Mouse (Mus musculus) left cerebral cortex, postnatal 4 days (tissue): ENCODE measurements around the gene Steap3. TPM values are rescaled to one million over a fixed set of nuclear protein-coding genes. Genes with fewer than 3 reads are reported as not detected.

Source experiments
- DNase-seq: peaks from one replicate; pipeline ENCODE4 v3.0.0-alpha.2; 2022
- intact Hi-C: fragments of 180-260 bp; cut with DNase I; formaldehyde crosslinking; loops from one replicate; pipeline ENCODE4 v1.15.1; 2025
- total RNA-seq, 2 experiments: library from RNA; stranded (reverse); gene quantifications; 2 replicates each; pipeline ENCODE4 v1.2.3; 2021

Steap3 gene
- total RNA-seq, 2 experiments from 2014 or later = 4.2 to 6.1 TPM

GRCm38 (mm10) chr1:120252519-120253160 lies 19.9 kb downstream of the Steap3 start:
- no peak for DNase-seq
- intact Hi-C loops = no loop called here

GRCm38 (mm10) chr1:120251193-120251592 lies 21.3 kb downstream of the Steap3 start:
- intact Hi-C loops = no loop called here
- no peak for DNase-seq

GRCm38 (mm10) chr1:120250586-120250985 lies 21.9 kb downstream of the Steap3 start:
- intact Hi-C loops = no loop called here
- DNase-seq = no peak

- intact Hi-C loops = no loop called here
- DNase-seq = no peak
Measured at GRCm38 (mm10) chr1:120249842-120250241, 22.7 kb downstream of the Steap3 start.

- no peak for DNase-seq
- intact Hi-C loops = no loop called here
Measured at GRCm38 (mm10) chr1:120248156-120248555, 24.3 kb downstream of the Steap3 start.

- no peak for DNase-seq
- intact Hi-C loops = no loop called here
Measured at GRCm38 (mm10) chr1:120247351-120247750, 25.2 kb downstream of the Steap3 start.

GRCm38 (mm10) chr1:120246946-120247345 lies 25.6 kb downstream of the Steap3 start:
- DNase-seq = no peak
- intact Hi-C loops = no loop called here

- peak; percentile 54 for DNase-seq
- intact Hi-C loops = no loop called here
Measured at GRCm38 (mm10) chr1:120245661-120246131, 26.8 kb downstream of the Steap3 start.

- intact Hi-C loops = no loop called here
- no peak for DNase-seq
Measured at GRCm38 (mm10) chr1:120244646-120245045, 27.9 kb downstream of the Steap3 start.

GRCm38 (mm10) chr1:120243987-120244386 lies 28.5 kb downstream of the Steap3 start:
- no peak for DNase-seq
- intact Hi-C loops = no loop called here

- intact Hi-C loops = no loop called here
- no peak for DNase-seq
Measured at GRCm38 (mm10) chr1:120237068-120237467, 35.4 kb downstream of the Steap3 start.

- intact Hi-C loops = no loop called here
- no peak for DNase-seq
Measured at GRCm38 (mm10) chr1:120236424-120236823, 36.1 kb downstream of the Steap3 start.

GRCm38 (mm10) chr1:120235631-120236215 lies 36.8 kb downstream of the Steap3 start:
- intact Hi-C loops = no loop called here
- no peak for DNase-seq

GRCm38 (mm10) chr1:120232170-120232569 lies 40.3 kb downstream of the Steap3 start:
- intact Hi-C loops = no loop called here

GRCm38 (mm10) chr1:120231334-120231733 lies 41.2 kb downstream of the Steap3 start:
- DNase-seq = peak; percentile 51
- intact Hi-C loops = no loop called here

More at GRCm38 (mm10) chr1:120232170-120232569, 40.3 kb downstream of the Steap3 start:
- no peak for DNase-seq

GRCm38 (mm10) chr1:120229723-120230471 lies 42.6 kb downstream of the Steap3 start:
- intact Hi-C loops = no loop called here
- no peak for DNase-seq

- intact Hi-C loops = no loop called here
- DNase-seq = no peak
Measured at GRCm38 (mm10) chr1:120223613-120224012, 48.9 kb downstream of the Steap3 start.

GRCm38 (mm10) chr1:120221285-120221684 lies 51.2 kb downstream of the Steap3 start:
- intact Hi-C loops = no loop called here
- DNase-seq = no peak

GRCm38 (mm10) chr1:120220841-120221240 lies 51.7 kb downstream of the Steap3 start:
- intact Hi-C loops = no loop called here
- DNase-seq = no peak

- DNase-seq = no peak
- intact Hi-C loops = no loop called here
Measured at GRCm38 (mm10) chr1:120208502-120209230, 63.8 kb downstream of the Steap3 start.

GRCm38 (mm10) chr1:120207568-120207967 lies 64.9 kb downstream of the Steap3 start:
- intact Hi-C loops = no loop called here

More at GRCm38 (mm10) chr1:120207568-120207967, 64.9 kb downstream of the Steap3 start:
- DNase-seq = peak; percentile 92
